Mouse (Mus musculus): ENCODE results near the gene Cpn2. TPM values are rescaled to one million over a fixed set of nuclear protein-coding genes. Genes with fewer than 3 reads are reported as not detected.
A peak's percentile ranks its signal among the peaks of the same experiment; 100 is the strongest.

Gene Cpn2
- total RNA-seq, 2 experiments from 2014 or later = not detected

- DNase-seq = no peak
- intact Hi-C loops (cut with DNase I) = no loop called here
Measured at GRCm38 (mm10) chr16:30244037-30244700, 23.1 kb downstream of the Cpn2 start.

DNA sequence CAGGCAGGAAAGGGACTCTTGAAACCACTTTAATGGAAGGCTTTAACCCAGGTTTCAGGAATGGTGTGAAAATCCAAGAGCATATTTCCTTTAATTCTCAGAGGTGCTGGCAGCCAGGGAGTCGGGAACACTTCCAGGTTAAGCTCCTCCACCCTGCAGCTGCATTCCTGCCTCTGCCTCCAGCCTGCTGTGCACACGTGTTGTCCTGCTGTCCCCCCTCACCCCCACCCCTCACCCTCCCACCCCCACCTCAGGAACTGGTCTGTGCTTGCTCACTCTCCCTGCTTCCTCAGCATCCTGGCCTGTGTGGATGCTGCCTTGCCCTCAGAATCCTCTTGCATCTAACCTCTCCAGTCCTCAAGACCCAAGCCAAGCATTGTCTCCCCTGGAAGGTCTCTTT is 25.7 kb downstream of the Cpn2 start:
- no peak for DNase-seq
- intact Hi-C loops (cut with DNase I) = no loop called here

DNA sequence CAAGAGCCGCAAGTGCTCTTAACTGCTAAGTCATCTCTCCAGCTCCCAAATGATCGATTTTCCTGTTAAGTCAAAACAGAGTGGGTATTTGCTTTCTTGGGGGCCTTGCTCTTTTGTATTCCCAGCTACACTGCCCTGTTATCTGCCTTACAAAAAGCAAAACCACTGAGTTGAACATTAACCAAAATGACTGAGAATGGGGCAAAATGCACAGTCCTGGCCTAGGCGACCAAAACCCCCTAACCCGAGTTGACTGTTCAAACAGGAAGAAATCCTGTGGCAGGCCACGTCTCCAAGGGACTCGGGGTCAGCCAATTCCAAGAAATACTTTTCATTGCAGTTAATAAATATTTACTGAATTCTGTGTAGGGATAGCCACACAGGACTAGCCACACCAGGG is 28.5 kb downstream of the Cpn2 start:
- intact Hi-C loops (cut with DNase I) = loop anchor here (5.0 kb wide), 1 partner anchor 231 kb away; no protein-coding TSS in a partner anchor
- DNase-seq = no peak

DNA sequence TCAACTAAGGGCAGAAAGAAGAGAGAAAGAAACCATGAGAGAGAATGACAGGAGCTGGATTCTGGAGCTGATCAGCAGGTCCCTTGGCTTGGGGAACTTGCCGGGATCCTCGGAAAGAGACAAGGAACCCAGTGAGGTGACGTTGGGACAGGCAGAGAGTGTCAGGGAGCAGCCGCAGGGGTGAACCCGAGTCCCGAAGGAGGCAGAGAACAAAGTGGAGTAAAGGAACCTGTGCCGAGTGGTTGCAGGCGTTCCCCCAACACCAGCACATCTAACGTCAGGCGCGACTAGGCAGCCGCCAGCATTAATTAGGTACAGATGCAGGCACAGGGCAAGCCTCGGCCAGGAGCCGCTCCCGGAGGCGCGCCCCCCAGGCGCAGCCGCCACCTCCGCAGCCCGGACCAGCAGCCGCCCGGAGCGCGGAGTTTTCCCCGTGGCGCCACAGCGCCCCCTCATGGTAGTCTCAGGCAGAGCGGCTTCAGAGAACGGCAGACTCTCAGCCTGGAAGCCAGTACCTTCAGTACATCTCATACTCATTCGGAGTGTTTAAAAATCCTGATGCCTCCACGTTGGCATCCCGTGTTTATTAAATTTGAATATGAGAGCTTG is 31.1 kb downstream of the Cpn2 start:
- intact Hi-C loops (cut with DNase I) = loop anchor here (2.0 to 5.0 kb wide), 2 partner anchors 229 to 601 kb away; no protein-coding TSS in a partner anchor

GRCm38 (mm10) chr16:30235577-30235976 is 31.7 kb downstream of the Cpn2 start:
- intact Hi-C loops (cut with DNase I) = loop anchor here (5.0 kb wide), 1 partner anchor 228 kb away; no protein-coding TSS in a partner anchor
- DNase-seq = no peak

More for the DNA sequence above, 31.1 kb downstream of the Cpn2 start:
- peak; percentile 83 to 84 for DNase-seq

DNA sequence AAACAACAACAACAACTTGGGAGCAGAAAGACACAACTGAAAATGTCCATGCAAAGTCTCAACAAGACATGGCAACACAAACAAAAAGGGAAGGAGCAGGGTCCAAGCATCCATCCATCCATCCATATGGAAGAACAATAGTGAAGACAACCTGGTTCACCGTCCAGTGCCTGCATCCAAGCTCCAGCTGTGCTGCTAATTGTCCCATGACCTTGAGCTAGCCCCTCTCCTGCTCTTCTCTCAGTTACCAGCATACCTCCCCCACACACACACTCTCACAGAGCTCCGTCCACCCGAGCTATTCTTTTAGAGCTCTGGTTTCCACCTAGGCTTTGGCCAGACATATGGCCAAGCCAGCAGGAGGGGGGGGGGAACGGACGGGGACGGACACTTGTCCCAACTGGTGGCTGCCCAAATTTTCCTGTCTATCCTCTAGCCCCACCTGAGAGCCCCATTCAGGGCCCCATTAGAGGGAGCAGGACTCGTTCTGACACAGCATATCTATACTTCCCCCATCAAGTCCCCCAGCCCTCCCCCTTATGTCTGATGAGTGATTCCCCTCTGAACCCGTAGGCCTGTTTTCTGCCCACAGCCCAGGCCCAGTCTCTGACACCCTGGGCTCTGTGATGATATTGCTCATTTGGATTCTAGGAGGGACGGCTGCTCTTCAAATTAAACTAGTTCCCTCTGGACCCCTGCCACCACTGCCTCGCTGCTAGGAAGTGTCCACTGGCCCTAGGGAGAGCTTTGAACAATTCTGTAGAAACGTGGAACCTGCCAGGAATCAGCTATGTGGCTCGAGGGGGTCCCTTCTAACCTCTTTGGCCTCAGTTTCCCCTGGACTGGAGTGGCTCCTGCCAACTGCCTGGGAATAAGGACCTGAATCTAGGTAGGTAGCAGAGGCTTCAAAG is 32.4 kb downstream of the Cpn2 start:
- DNase-seq = no peak
- intact Hi-C loops (cut with DNase I) = loop anchor here (5.0 kb wide), 2 partner anchors 38 to 228 kb away; no protein-coding TSS in a partner anchor

DNA sequence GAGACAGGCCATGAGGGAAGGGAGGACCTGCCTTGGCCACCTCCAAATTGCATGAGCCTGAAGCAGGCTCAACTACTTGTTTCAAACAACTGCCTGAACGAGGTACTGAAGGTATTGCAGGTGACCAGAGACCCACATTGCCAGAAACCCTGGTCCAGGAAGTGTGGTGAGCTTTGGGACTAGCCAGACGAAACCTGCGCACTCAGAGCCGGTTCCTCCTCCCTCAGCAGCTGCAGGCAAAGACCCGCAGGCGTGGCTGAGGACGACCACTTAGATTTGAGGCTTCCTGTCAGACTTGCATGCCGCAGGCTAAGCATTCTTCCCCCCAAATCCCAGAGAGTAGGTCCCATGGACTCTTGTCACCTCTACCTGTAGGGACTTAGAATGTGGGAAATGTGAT is 33.2 kb downstream of the Cpn2 start:
- no peak for DNase-seq
- intact Hi-C loops (cut with DNase I) = loop anchor here (5.0 kb wide), 1 partner anchor 37 kb away; no protein-coding TSS in a partner anchor

GRCm38 (mm10) chr16:30231882-30232604 is 35.3 kb downstream of the Cpn2 start:
- intact Hi-C loops (cut with DNase I) = loop anchor here (2.0 to 5.0 kb wide), 2 partner anchors 35 to 161 kb away; no protein-coding TSS in a partner anchor
- DNase-seq = no peak

GRCm38 (mm10) chr16:30227352-30227751 is 39.9 kb downstream of the Cpn2 start:
- intact Hi-C loops (cut with DNase I) = no loop called here
- no peak for DNase-seq

- DNase-seq = no peak
- intact Hi-C loops (cut with DNase I) = no loop called here
Measured at GRCm38 (mm10) chr16:30221161-30221782, 46.0 kb downstream of the Cpn2 start.

GRCm38 (mm10) chr16:30215811-30216210 is 51.5 kb downstream of the Cpn2 start:
- intact Hi-C loops (cut with DNase I) = no loop called here
- DNase-seq = no peak

- intact Hi-C loops (cut with DNase I) = no loop called here
Measured at GRCm38 (mm10) chr16:30213644-30214043, 53.7 kb downstream of the Cpn2 start.

GRCm38 (mm10) chr16:30212035-30212434 is 55.3 kb downstream of the Cpn2 start:
- no peak for DNase-seq
- intact Hi-C loops (cut with DNase I) = no loop called here

More at GRCm38 (mm10) chr16:30213644-30214043, 53.7 kb downstream of the Cpn2 start:
- no peak for DNase-seq

DNA sequence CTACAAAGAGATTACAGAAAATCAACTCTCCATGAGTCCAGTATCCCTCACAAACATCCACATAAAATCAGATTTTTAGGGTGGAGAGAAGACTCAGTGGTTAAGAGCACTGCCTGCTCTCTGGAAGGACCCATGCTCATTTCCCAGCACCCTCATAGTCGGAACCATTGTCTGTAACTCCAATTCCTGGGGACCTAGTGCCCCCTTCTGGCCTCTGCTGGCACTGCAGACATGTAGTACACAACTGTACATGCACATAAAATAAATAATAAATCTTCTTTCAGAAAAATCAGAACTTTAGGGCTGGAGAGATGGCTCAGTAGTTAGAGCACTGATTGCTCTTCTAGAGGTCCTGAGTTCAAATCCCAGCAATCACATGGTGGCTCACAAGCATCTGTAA is 58.0 kb downstream of the Cpn2 start:
- intact Hi-C loops (cut with DNase I) = no loop called here

GRCm38 (mm10) chr16:30207991-30208390 is 59.3 kb downstream of the Cpn2 start:
- intact Hi-C loops (cut with DNase I) = no loop called here
- DNase-seq = no peak

More for the DNA sequence above, 58.0 kb downstream of the Cpn2 start:
- no peak for DNase-seq

- DNase-seq = no peak
- intact Hi-C loops (cut with DNase I) = no loop called here
Measured at GRCm38 (mm10) chr16:30207111-30207828, 60.0 kb downstream of the Cpn2 start.
